Mouse (Mus musculus) layer of hippocampus, adult 2 months (tissue): ENCODE measurements around the gene Lin7c. TPM values are rescaled to one million over a fixed set of nuclear protein-coding genes. Genes with fewer than 3 reads are reported as not detected.
"Not testable (repeated sequence)": the region's sequence is repeated elsewhere in the genome, so short reads cannot be mapped to it uniquely, and the experiment has no call there.

Experiments
- DNase-seq, 2 experiments: peaks; one replicate each; pipeline ENCODE4 v3.0.0; 2022; ENCODE audit warnings: low spot score in 2 of 2
- H3K27ac ChIP-seq: fragments of 200-600 bp; 2 replicates; pipeline ENCODE4 v1.8.1; 2022
- H3K4me3 ChIP-seq: fragments of 200-600 bp; 2 replicates; pipeline ENCODE4 v1.8.1; 2022; ENCODE audit warnings: mild to moderate bottlenecking
- CTCF ChIP-seq: fragments of 200-600 bp; conservative IDR thresholded peaks from 2 replicates; pipeline ENCODE4 v1.8.1; 2022; ENCODE audit warnings: antibody characterized with exemption, mild to moderate bottlenecking, moderate library complexity
- long read RNA-seq, 2 experiments: library from polyadenylated mRNA; stranded (forward); transcript quantifications; one replicate each; pipeline ENCODE4 v2.0.0; 2021; ENCODE audit warnings: borderline mapping rate in 2 of 2
- total RNA-seq, 2 experiments: library from RNA; stranded (reverse); gene quantifications; 2 replicates each; pipeline ENCODE4 v1.2.3; 2021

Gene Lin7c
- 100 to 1,000 TPM; 124 to 126 TPM for total RNA-seq
- long read RNA-seq, experiment 1, full-length matches to known transcripts = 90 of 105 reads
- long read RNA-seq, experiment 1, partial matches to known transcripts = 8 of 105 reads
- long read RNA-seq, experiment 1, other reads (novel, unspliced or antisense) = 7 of 105 reads
- long read RNA-seq, experiment 2, full-length matches to known transcripts = 113 of 129 reads
- long read RNA-seq, experiment 2, partial matches to known transcripts = 9 of 129 reads
- long read RNA-seq, experiment 2, other reads (novel, unspliced or antisense) = 7 of 129 reads

DNA sequence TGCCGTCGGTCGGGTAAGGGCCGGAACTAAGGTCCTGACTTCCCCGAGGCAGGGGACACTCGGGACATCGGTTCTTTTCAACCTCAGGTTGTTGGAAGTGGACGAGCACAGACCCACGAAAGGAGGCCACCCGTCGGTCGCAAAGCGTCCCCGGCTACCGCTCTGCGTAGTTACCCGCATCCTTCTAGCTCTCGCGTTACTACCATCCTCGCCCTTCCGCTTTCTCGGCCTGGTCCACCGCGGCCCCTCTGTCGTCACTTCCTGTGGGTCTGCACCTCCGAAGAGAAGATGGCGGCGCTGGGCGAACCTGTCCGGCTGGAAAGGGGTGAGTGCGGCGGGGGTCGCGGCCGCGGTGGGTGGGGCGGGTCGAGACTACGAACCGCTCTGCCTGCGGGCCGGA is at the start of gene Lin7c:
Gene Lin7c, plus strand, starts transcription at position 257 of the 400 bp plus-strand sequence.
- no peak for TF ChIP-seq CTCF

DNA sequence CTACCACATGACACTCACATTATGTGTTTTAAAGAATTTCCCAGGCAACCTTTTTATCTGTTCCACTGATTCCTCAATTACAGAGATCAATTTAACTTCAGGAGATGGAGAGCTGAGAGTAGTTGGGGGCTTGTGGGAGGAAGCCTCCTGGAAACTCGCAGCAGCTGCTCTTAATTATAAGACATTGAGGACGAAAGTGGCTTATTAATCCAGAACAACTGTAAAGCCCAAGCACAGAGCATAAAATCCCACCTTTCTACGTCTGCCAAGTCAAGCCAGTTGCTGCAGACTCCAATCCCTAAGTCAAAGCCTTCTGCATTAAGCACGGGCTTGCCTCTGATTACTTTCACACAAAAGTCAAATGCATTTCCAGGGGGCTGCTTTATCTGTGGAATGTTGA is 44.3 kb upstream of the Lin7c start:
- no peak for TF ChIP-seq CTCF
- Histone ChIP-seq H3K4me3 (no peak overlapping the region), H3K27ac (no peak overlapping the region)
- no peak for DNase-seq

More for the DNA sequence above, at the start of gene Lin7c:
- H3K4me3 ChIP-seq = peak within 1 kb of the TSS; percentile 80
- peak; percentile 94 to 95 for DNase-seq
- peak within 1 kb of the TSS; percentile 97 for H3K27ac ChIP-seq

DNA sequence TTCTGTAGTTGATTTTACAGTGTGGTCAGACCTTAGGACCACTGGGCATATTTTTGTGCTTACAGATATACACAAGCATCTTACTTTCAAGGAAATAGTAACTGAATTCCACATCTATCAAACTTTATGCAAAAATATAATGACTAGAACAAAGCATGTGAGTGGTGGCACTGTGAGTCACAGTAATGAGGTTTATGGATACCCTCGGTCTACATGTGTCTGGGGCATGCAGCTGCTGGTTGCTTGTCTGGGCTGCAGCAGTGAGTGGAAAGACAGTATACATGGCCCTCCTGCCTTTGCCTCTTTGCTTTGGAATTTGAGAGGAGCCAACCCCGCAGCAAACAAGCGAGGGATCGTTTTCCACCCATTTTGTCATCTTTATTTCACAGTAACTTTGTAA is 42.3 kb upstream of the Lin7c start:
- Histone ChIP-seq H3K27ac (no peak overlapping the region), H3K4me3 (no peak overlapping the region)
- TF ChIP-seq CTCF = no peak
- no peak for DNase-seq

DNA sequence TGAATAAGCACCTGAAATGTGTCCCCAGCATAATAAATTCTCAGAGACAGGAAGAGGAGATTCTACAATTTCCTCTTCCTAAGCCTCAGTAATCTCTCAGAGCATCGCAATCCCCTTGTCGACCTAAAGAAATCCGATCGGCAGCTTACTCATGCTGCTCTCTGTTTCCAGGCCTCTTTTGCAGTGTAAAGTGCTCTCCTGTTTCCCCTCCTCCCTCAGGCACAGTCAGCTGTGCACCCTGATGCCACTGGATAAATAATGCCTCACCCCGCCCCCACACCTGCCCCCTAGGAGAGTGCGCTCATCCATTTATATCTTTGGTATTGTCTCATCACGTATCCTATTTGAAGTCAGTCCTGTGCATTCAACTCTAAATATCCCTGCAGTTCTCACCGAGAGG is 41.9 kb upstream of the Lin7c start:
- Histone ChIP-seq H3K4me3 (no peak overlapping the region), H3K27ac (no peak overlapping the region)
- TF ChIP-seq CTCF = no peak
- no peak for DNase-seq

DNA sequence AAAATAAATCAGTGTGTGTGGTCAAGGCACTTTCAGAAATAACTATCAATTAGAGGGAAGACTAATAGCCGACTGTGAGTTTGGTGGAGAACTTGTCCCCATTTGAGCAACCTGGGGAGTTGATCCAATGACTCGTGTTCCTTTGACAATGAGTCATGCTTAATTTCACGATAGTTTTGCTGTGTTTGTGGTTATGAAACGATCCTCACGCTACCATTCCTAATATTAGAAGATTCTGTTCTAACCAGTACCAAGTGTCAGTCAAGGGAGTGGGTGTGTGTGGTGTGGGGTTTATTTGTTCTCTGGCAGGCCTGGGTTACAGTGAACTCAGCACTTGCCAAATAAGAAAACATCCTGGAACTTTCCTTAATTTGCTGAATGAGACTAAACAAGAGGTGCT is 35.1 kb upstream of the Lin7c start:
- TF ChIP-seq CTCF = no peak
- DNase-seq = no peak
- Histone ChIP-seq H3K27ac (no peak overlapping the region), H3K4me3 (no peak overlapping the region)

DNA sequence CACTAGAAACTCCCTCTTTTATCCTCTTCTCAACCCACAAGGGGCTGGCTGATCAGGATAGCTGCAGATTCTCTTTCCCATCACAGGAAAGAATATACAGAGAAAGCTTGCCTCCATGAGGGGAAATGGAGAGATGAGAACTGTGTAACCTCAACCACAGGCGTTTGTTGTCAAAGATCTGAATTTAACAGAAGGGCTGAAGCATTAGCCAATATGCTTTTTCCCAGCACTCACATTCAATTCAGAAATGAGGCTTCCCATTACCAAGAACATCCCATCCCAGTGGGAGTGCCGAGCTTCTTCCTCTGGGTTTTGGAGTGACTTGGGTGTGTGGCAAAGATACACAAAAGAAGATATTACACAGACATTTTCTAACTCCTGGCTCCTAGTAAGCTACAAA is 31.0 kb upstream of the Lin7c start:
- Histone ChIP-seq H3K27ac (peak overlapping the region; percentile 43; the same call in 1 of the 2 replicates), H3K4me3 (no peak overlapping the region)
- peak; percentile 9 to 18 for DNase-seq
- TF ChIP-seq CTCF = peak; percentile 47

DNA sequence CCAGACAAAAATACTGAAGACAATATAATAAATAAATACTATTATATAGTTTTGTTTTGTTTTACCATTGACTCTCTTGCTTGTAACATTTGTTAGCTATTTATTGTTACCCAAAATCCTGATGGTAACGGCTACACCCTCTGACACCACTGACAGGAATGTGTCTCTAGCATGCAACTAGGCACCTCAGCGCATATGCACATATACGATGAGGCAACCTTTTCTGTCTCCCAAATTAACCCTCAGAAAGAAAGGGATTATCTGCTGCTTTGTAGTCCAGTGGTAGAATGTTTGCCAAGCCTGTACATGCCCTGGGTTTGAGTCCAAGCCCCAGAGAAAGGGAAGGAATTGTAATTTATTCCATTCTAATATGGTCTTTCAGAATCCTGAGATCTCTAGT is 29.8 kb upstream of the Lin7c start:
- H3K27ac ChIP-seq = no peak overlapping the region
- no peak for DNase-seq
- no peak overlapping the region for H3K4me3 ChIP-seq
- no peak for TF ChIP-seq CTCF

DNA sequence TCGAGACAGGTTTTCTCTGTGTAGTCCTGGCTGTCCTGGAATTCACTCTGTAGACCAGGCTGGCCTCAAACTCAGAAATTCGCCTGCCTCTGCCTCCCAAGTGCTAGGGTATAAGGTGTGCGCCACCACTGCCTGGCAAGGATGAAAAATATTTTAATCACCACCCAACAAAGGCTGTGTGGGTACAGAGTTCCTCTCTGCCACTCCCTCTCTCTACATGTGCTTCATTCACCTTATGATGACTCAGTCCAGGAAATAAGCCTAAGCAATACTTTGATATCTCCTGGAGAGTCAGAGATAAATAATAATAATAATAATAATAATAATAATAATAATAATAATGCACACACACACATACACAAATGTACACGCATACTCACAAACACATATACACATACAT is 11.2 kb upstream of the Lin7c start:
- not testable (repeated sequence) for DNase-seq, H3K27ac ChIP-seq, H3K4me3 ChIP-seq

DNA sequence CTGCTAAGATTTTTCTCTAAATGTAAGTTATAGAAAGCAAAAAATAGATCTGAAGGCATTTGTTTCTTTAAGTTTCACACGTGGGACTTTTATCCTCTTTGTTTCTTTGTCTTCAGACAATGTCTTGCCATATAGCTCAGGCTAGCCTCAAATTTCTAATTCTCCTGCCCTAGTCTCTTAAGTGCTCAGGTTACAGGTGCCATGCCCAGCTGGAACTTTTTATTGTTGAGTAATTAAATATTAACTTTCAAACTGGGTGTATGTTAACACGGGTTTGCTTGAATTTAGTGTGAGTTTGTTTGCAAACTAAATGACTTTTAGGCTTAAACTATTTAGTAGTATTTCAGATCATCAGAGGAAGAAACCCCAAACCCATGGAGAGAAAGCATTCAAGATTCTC is 9.5 kb upstream of the Lin7c start:
- H3K27ac ChIP-seq = no peak overlapping the region
- TF ChIP-seq CTCF = no peak
- DNase-seq = no peak
- no peak overlapping the region for H3K4me3 ChIP-seq

DNA sequence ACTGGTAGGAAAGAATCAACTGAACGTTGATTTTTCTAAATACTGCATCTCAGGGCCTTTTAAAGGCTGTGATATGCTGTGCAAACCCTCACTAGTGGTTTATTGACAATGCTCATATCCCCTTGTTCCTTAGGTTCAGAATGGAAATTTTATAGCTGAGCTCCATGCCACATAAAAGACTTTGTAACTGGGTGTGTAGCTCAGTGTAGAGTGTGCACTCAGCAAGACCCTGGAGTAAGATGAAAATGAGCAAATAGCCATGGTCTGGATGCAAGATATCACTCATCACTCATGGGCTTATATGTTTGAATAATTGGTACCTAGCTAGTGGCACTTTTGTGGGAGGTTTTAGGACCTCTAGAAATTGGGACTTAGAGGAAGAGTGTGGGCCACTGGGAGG is 9.0 kb upstream of the Lin7c start:
- Histone ChIP-seq H3K4me3 (no peak overlapping the region), H3K27ac (no peak overlapping the region)
- TF ChIP-seq CTCF = no peak
- no peak for DNase-seq

DNA sequence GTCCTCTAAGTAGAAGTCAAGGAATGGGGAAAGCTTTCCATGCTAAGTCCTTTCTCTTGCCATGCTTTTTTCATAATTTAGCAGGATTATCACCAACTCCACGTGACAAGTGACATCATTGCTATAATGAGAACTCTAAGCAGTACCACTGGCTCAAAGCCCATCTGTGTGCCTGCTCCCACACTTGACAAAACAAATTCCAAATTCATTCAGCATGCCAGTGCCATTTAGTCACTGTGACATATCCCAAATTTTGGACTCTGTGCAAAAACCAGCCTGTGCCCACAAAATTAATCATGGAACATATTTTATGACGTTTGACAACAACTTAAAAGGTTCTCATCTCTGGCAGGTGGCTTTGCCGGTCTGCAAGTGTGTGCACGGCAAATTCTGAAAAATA is 6.5 kb upstream of the Lin7c start:
- no peak for TF ChIP-seq CTCF
- DNase-seq = peak; percentile 50 to 66
- Histone ChIP-seq H3K4me3 (no peak overlapping the region), H3K27ac (peak overlapping the region; percentile 43; the same call in 1 of the 2 replicates)

DNA sequence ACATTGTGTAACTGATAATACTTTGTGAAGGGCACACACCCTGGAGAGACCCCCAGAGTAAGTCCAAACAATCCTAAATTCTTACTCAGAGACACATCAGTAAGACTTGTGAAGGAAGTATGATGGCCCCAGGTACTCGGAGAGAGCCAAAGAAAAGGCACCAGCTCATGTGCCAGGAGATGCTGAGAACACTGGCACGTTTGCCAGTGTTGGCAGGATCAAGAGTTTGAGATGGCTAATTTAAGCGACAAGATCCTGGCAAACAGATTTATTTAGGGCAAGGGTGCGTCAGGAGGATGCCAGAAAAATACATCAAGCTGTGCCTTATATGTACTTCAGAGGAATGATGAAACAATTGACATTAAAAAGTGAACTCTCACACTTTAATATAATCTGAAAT is 6.1 kb upstream of the Lin7c start:
- H3K4me3 ChIP-seq = no peak overlapping the region
- TF ChIP-seq CTCF = no peak
- no peak for DNase-seq
- H3K27ac ChIP-seq = peak overlapping the region; percentile 41; the same call in 1 of the 2 replicates

DNA sequence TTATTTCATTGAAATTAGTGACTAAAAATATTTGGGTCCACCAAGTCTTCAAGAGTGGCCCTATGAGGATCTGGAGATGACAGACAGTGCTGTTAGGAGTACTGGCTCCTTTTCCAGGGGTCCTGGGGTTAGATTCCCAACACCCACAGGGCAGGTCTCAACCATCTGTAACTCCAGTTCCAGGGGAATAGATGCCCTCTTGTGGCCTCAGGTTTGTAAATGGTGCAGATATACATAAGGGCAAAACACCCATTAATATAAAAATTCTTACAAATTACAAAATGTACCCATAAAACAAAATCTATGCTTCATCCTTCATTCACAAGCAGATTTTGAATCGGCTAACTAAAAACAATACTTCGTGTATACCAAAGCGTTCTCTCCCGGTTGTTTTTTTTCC is 585 bp upstream of the Lin7c start:
- TF ChIP-seq CTCF = peak; percentile 60
- peak overlapping the region; percentile 97 for H3K27ac ChIP-seq
- DNase-seq = no peak
- peak overlapping the region; percentile 80 for H3K4me3 ChIP-seq

DNA sequence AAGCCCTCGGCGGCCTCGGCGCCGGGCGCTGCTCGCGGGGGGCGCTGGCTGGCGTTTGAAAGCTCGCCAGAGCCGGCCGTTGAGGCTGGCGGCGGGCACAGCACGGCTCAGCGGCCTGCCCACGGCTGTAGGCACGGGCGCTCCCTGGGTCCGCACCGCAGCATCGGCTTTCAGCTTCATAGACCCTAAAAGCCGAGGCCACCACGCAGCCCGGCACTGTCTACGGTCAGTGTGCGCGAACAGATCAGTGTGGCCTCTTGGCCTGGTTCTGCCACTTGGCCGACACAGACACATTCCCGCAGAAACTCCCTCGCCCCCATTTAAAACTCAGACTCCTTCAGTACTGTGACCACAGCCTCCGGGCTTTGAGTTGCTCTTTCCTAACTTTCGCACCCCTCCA is 378 bp downstream of the Lin7c start:
- no peak for DNase-seq
- no peak for TF ChIP-seq CTCF
- Histone ChIP-seq H3K4me3 (peak overlapping the region; percentile 80), H3K27ac (peak overlapping the region; percentile 97)
